Mouse (Mus musculus) stomach, postnatal 0 days (tissue): ENCODE data around the gene Cnst.

Experiments used
- CTCF ChIP-seq: IDR thresholded peaks from 2 replicates; pipeline ENCODE4 v1.5.1; 2016; ENCODE audit warnings: antibody characterized with exemption, low read depth, mild to moderate bottlenecking, moderate library complexity
- EP300 ChIP-seq: optimal IDR thresholded peaks from 2 replicates; pipeline ENCODE3; 2016; ENCODE audit warnings: antibody characterized with exemption

- no peak for TF ChIP-seq CTCF
- no peak for TF ChIP-seq EP300
Measured at GRCm38 (mm10) chr1:179585646-179586045, 39.5 kb downstream of the Cnst start.
